Mouse (Mus musculus) intestine, embryonic 15.5 days (tissue): ENCODE measurements around the gene Ror1. TPM values are rescaled to one million over a fixed set of nuclear protein-coding genes. Genes with fewer than 3 reads are reported as not detected.

Experiments
- ATAC-seq: fragments of 200-750 bp; cut with Nextera tagmentation; 2 replicates; pipeline ENCODE4 v1.8.0; 2017; ENCODE audit warnings: moderate TSS enrichment, moderate library complexity
- H3K27ac ChIP-seq: fragments of 300-500 bp; sonication (generic); 2 replicates; pipeline ENCODE4 v1.5.1; 2015; ENCODE audit warnings: mild to moderate bottlenecking, inconsistent platforms
- H3K27me3 ChIP-seq: fragments of 300-500 bp; sonication (generic); replicated peaks from 2 replicates; pipeline ENCODE4 v1.6.1; 2015; ENCODE audit warnings: inconsistent platforms
- H3K36me3 ChIP-seq: fragments of 300-500 bp; sonication (generic); 2 replicates; pipeline ENCODE4 v1.6.1; 2015; ENCODE audit warnings: inconsistent platforms
- H3K4me1 ChIP-seq: fragments of 300-500 bp; sonication (generic); replicated peaks from 2 replicates; pipeline ENCODE4 v1.6.1; 2015; ENCODE audit warnings: inconsistent platforms
- H3K4me2 ChIP-seq: fragments of 300-500 bp; sonication (generic); replicated peaks from 2 replicates; pipeline ENCODE4 v1.6.1; 2015; ENCODE audit warnings: mild to moderate bottlenecking, inconsistent platforms
- H3K4me3 ChIP-seq: fragments of 300-500 bp; sonication (generic); replicated peaks from 2 replicates; pipeline ENCODE4 v1.5.1; 2015; ENCODE audit warnings: inconsistent platforms
- H3K9ac ChIP-seq: fragments of 300-500 bp; sonication (generic); 2 replicates; pipeline ENCODE4 v1.6.1; 2015; ENCODE audit warnings: inconsistent platforms
- H3K9me3 ChIP-seq: fragments of 300-500 bp; sonication (generic); 2 replicates; pipeline ENCODE4 v1.6.1; 2016; ENCODE audit warnings: inconsistent platforms
- WGBS: fragments of 180-500 bp; shearing (Covaris S2); methylation state at CpG from one replicate; pipeline ENCODE4 v1.1.7; 2015; 5-methylcytosine and 5-hydroxymethylcytosine counted together
- polyA plus RNA-seq: library from polyadenylated mRNA; unstranded; fragments of >200 nt; fragmentation: Nextera tagmentation; extraction: Ambion mirVana; gene quantifications from 2 replicates; pipeline ENCODE4 v1.2.1, GENCODE M21; 2015

The Ror1 gene
- polyA plus RNA-seq, 1 experiment from 2014 or later, result 9.3 TPM

DNA sequence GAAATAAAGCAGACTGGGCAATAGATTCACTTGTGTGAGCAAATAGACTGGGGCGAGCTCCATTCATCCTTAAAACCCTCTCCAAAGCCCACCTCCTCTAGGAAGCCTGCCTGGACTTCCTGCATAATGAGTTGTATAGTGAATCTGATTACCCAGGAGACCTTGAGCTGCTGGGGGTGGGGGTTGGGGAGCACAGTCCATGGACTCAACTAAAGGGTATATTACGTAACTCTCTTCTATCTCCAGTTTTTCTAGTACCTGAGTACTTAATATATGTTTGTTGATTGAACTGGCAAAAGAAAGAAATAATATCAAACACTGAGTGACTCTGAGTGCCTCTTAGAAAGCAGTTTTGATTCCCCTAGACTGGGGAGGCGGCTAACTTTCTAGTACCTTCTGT is 128.4 kb downstream of the Ror1 start:
- Histone ChIP-seq H3K4me2 (no peak overlapping the region), H3K27me3 (no peaks in the 10 kb centered on the region), H3K4me3 (no peak overlapping the region), H3K36me3 (no peaks in the 10 kb centered on the region), H3K9ac (no peak overlapping the region), H3K4me1 (peaks cover 14% of the 10 kb centered on the region), H3K9me3 (no peaks in the 10 kb centered on the region), H3K27ac (no peak overlapping the region)
- peak; percentile 58; the same call in 1 of the 2 replicates for ATAC-seq
- WGBS, result 89% methylated on average over 3 of the region's 3 CpGs

DNA sequence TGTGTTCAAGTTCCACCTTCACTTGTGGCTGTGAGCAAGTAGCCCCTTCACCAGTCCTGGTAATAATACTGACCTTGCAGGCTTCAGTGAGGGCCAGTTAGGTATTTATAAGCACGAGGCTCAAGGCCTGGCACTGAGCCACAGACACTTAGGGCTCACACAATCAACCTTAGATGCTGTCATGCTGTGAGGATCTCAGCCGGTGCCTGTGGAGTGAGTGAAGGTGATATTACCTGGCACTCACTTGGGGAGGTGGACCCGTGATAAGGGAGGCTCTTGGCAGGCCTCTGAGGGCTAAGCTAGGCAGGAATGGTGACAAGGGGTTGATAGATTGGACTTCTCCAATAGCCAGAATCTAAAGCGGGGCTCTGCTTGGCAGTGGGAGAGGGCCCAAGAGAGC is 131.0 kb downstream of the Ror1 start:
- H3K27ac ChIP-seq, result no peak overlapping the region
- no peaks in the 10 kb centered on the region for H3K27me3 ChIP-seq
- H3K9ac ChIP-seq, result no peak overlapping the region
- peaks cover 14% of the 10 kb centered on the region for H3K4me1 ChIP-seq
- H3K4me2 ChIP-seq, result no peak overlapping the region
- ATAC-seq, result no peak
- no peaks in the 10 kb centered on the region for H3K36me3 ChIP-seq
- H3K4me3 ChIP-seq, result no peak overlapping the region
- 45% methylated on average over 4 of the region's 4 CpGs for WGBS
- H3K9me3 ChIP-seq, result no peaks in the 10 kb centered on the region

DNA sequence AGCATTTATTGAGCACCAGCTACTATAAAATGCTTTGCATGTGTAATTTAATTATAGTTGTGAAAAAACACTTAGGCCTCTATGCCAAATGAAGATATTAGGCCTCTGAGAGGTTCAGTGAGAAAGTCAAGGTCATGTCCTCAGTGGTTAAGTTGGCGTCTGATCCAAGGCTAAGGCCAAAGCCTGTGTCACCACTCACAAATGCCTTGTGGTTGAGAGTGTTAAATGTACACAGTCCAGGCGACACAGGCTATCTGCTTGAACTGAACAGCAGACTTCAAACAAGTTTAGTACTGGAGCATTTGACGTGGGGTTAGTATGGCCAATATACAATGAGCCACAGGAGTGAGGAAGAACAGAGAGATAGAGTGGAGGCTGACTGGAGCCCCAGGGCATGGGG is 132.5 kb downstream of the Ror1 start:
- Histone ChIP-seq H3K36me3 (no peaks in the 10 kb centered on the region), H3K4me2 (no peak overlapping the region), H3K27ac (no peak overlapping the region), H3K27me3 (no peaks in the 10 kb centered on the region), H3K4me3 (no peak overlapping the region), H3K9me3 (no peaks in the 10 kb centered on the region), H3K4me1 (peaks cover 10% of the 10 kb centered on the region), H3K9ac (no peak overlapping the region)
- ATAC-seq, result no peak
- WGBS, result 78% methylated on average over 3 of the region's 3 CpGs

DNA sequence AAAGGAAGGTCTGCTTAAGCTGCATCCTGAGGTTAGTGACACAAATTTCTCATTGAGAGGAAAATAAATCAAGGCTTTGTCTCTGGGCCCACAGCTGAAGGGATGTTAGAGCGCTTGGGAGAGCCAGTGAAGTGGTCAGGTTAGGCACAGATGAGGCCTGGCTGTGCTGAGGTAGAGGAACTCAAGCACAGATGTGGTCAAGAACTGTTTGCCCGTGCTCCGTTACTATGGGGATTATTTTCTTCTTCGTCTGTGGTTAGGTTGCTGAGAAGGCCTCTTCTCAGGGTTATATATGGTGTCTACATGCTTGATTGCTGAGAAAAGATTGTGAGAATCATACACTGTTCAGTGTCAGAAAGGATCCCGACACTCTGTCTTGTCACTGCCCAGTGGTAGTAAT is 134.7 kb downstream of the Ror1 start:
- Histone ChIP-seq H3K4me1 (0 out of 2 replicates have a peak, but pooled peaks cover 2% of the 10 kb centered on the region), H3K27ac (no peak overlapping the region), H3K4me2 (no peak overlapping the region), H3K36me3 (no peaks in the 10 kb centered on the region), H3K9me3 (no peaks in the 10 kb centered on the region), H3K27me3 (no peaks in the 10 kb centered on the region), H3K9ac (no peak overlapping the region), H3K4me3 (no peak overlapping the region)
- ATAC-seq, result no peak
- 56% methylated on average over 5 of the region's 5 CpGs for WGBS

DNA sequence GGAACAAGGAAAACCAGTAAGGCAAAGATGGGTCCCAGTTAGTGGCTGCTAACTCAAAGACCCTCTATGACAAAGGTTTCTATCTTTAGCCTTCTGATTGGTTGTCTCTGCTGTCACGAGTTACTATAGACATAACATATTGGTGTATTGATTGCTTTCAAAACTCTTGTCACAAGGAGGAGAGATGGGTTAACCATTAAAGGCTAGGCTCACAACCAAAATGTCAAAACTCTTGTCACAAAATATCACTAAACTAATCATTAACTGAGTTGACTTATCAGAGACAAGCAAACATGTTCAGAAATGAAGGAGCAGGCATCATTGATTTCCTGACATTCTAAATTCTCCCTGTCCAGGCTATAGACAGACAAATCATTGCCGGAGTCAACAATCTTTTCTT is 135.4 kb downstream of the Ror1 start:
- Histone ChIP-seq H3K4me1 (0 out of 2 replicates have a peak, but pooled peaks cover 2% of the 10 kb centered on the region), H3K27me3 (no peaks in the 10 kb centered on the region), H3K9ac (no peak overlapping the region), H3K27ac (no peak overlapping the region), H3K4me2 (no peak overlapping the region), H3K36me3 (no peaks in the 10 kb centered on the region), H3K9me3 (no peaks in the 10 kb centered on the region), H3K4me3 (no peak overlapping the region)
- ATAC-seq, result no peak
- WGBS, result 75% methylated on average over 2 of the region's 2 CpGs

DNA sequence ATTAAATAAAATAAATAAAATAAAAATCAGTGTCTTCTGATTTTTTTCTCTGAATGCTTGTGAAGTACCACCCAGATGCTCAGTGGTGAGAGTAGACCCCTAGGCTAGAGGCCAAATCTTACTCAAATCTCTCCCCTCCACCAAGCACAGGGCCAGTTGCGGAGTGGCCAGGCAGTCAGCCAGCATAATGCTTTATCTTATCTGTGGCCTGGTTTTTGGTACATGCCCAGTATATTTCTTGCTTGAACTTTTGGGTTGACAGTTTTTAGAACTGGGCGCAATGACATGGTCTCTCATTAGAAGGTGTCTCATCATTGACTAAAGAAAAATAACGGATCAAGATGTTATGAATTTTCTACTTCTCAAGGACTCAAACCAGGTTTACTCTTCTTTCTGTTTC is 136.3 kb downstream of the Ror1 start:
- H3K27me3 ChIP-seq, result no peaks in the 10 kb centered on the region
- WGBS, result 88% methylated on average over 3 of the region's 3 CpGs
- H3K27ac ChIP-seq, result no peak overlapping the region
- H3K36me3 ChIP-seq, result no peaks in the 10 kb centered on the region
- ATAC-seq, result no peak
- no peaks in the 10 kb centered on the region for H3K4me1 ChIP-seq
- H3K4me2 ChIP-seq, result no peak overlapping the region
- no peaks in the 10 kb centered on the region for H3K9me3 ChIP-seq
- H3K4me3 ChIP-seq, result no peak overlapping the region
- H3K9ac ChIP-seq, result no peak overlapping the region

DNA sequence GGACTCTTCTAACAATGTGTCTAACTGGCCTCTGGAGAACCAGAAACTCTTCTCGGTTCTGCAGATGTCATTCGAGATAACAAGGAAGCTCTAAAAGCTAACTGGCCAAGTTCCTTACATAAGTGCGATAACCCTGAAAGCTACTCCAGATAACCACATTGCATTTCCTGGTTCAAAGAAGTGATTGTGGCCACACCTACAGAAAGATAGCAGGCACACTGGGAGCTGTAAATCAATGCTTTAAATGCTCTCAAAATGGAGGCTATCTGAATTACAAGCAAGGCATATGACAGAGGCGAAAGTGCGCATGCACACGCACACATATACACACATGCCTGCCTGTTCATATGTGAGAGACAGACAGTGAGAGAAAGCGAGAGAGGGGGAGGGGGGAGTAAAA is 136.9 kb downstream of the Ror1 start:
- no peaks in the 10 kb centered on the region for H3K9me3 ChIP-seq
- H3K9ac ChIP-seq, result no peak overlapping the region
- no peak overlapping the region for H3K4me3 ChIP-seq
- H3K36me3 ChIP-seq, result no peaks in the 10 kb centered on the region
- WGBS, result 64% methylated on average over 7 of the region's 7 CpGs
- H3K4me2 ChIP-seq, result no peak overlapping the region
- H3K4me1 ChIP-seq, result no peaks in the 10 kb centered on the region
- H3K27ac ChIP-seq, result no peak overlapping the region
- no peaks in the 10 kb centered on the region for H3K27me3 ChIP-seq
- ATAC-seq, result peak; percentile 83

DNA sequence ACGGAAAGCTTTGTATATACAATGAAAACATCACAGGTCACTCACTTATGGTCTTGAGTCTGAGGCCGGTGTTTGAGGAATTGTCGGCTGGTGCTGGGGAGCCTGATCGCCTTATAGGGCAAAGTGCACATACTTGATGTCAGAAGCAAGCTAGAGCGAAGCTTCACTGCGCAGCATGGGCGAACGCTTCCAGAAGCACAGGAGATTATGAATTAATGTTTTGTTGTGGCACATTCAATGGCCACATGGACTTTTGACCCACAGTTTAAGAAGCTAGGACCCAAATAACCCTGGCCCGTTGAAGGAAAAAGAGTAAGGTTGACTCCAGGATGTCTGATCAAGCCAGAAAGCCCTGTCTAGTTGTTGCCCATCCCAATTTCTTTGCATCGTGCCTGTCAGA is 138.2 kb downstream of the Ror1 start:
- no peaks in the 10 kb centered on the region for H3K27me3 ChIP-seq
- no peaks in the 10 kb centered on the region for H3K4me1 ChIP-seq
- no peaks in the 10 kb centered on the region for H3K9me3 ChIP-seq
- H3K4me2 ChIP-seq, result no peak overlapping the region
- H3K36me3 ChIP-seq, result no peaks in the 10 kb centered on the region
- ATAC-seq, result 0 out of 2 replicates have a peak, but pooled peaks have one; percentile 17
- no peak overlapping the region for H3K9ac ChIP-seq
- 62% methylated on average over 10 of the region's 10 CpGs for WGBS
- H3K4me3 ChIP-seq, result no peak overlapping the region
- no peak overlapping the region for H3K27ac ChIP-seq

DNA sequence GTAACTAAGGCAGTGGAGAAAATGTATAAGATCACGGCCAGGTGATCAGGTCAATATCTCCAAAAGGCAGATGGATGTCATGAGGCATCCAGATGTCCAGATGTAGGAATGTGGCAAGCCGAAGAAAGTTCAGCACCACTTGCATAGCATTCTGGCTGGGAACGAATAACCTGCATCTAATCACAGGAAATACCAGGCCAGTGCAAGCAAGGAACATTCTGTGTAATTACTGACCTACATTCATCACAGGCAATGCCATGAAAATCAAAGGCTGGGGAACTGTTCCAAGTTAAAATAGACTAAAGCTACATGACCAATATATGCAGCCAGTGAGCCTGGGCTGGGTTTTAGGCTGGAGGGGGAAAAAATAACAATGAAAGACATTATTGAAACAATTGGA is 140.7 kb downstream of the Ror1 start:
- WGBS, result 59% methylated on average over 3 of the region's 3 CpGs
- Histone ChIP-seq H3K4me3 (no peak overlapping the region), H3K27me3 (no peaks in the 10 kb centered on the region), H3K27ac (no peak overlapping the region), H3K4me2 (no peak overlapping the region), H3K4me1 (no peaks in the 10 kb centered on the region), H3K9me3 (no peaks in the 10 kb centered on the region), H3K36me3 (no peaks in the 10 kb centered on the region), H3K9ac (no peak overlapping the region)
- no peak for ATAC-seq

DNA sequence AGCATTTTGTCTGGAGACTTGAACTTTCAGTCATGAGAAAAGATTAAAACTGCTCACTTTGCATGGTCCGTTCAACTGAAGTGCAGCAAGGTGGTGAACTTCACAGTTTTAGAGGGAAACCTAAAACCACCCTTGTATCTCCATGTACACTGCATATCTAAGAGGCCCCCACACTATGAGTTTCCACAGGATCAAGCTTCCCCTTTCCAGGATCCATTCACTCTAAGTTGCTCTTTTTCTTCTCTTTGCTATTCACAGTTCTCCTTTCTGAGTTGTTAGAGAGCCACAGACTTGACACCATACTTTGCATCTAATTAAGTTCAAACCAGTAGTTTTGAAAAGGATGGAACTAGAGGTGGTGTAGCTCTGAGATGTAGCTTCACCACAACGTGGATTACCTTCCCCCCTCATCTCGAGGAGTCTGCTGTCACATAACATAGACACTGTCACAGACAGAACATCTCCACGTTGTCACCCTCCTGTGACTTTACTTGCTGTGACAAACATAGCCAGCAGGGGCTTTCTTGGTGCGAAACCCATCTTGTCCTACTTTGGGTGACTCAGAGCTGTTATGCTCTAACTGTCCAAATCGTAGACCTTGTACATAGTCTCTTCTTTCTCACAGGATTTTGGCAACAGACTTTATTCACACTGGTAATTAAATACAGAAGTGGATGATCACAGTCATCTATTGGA is 146.6 kb downstream of the Ror1 start:
- 82% methylated on average over 6 of the region's 6 CpGs for WGBS
- ATAC-seq, result no peak
- Histone ChIP-seq H3K27ac (no peak overlapping the region), H3K4me3 (no peak overlapping the region), H3K27me3 (no peaks in the 10 kb centered on the region), H3K9ac (no peak overlapping the region), H3K36me3 (no peaks in the 10 kb centered on the region), H3K9me3 (no peaks in the 10 kb centered on the region), H3K4me1 (no peaks in the 10 kb centered on the region), H3K4me2 (no peak overlapping the region)

DNA sequence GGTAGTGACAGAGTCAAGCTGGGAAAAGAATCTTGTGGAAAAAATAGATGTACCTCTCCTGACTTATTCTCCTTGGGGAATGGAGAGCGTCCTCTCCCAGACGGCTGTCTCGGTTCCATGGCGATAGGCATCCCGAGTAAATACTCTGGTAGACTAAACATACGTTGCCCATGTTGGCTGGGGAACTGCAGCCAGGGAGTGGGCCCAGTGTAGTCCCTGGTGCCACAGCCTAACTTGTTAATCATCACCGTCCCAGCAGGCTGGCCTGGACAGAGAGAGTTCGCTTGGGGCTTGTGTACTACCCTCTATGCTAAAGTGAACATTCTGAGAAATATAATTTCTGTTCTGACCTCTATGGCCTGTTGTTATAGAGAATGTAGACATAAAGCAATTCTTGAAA is 148.7 kb downstream of the Ror1 start:
- Histone ChIP-seq H3K9me3 (no peaks in the 10 kb centered on the region), H3K4me2 (no peak overlapping the region)
- WGBS, result 61% methylated on average over 8 of the region's 8 CpGs

DNA sequence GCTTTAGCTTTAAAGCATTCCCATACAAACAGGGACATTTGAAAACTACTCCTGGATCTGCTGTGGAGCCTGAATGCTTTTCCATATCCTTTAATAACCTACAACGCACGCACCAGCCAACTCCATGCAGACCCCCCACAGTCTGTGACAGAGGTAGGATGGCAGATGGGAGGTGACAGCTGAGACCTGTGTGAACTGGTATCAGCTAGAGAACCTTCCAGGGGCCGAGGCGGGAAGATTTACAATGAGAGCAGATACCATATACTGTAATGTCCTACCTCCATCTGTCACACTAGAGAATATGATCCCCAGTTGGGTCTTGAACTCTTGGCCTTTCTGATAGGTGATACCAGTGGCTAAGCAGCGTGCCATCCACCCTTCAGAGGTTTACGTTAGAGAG is 149.1 kb downstream of the Ror1 start:
- ATAC-seq, result no peak
- no peaks in the 10 kb centered on the region for H3K4me1 ChIP-seq

More for the DNA sequence above, 148.7 kb downstream of the Ror1 start:
- no peak overlapping the region for H3K4me3 ChIP-seq
- H3K27ac ChIP-seq, result no peak overlapping the region
- H3K4me1 ChIP-seq, result no peaks in the 10 kb centered on the region
- H3K27me3 ChIP-seq, result no peaks in the 10 kb centered on the region
- no peaks in the 10 kb centered on the region for H3K36me3 ChIP-seq
- no peak overlapping the region for H3K9ac ChIP-seq
- no peak for ATAC-seq

DNA sequence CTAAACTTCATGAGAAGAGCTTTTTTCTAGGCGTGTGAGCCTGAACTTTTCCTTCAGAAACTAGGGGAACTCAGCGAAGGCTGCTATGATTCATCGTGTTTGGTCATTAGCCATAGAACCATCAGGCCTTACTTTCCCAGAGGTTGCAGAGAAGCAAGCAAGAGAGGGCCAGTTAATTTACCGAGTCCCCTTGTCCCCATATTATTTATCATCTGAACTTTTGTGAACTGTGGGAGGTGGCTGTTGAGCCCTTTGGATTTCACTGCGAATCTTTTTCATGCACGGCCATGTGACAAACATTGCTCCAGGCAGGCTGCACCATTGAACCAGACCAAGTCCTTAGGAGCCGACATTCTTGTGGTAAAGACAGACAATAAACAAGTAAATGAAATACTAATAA is 152.2 kb downstream of the Ror1 start:
- WGBS, result 53% methylated on average over 7 of the region's 7 CpGs
- Histone ChIP-seq H3K9me3 (no peaks in the 10 kb centered on the region), H3K4me3 (no peak overlapping the region), H3K36me3 (no peaks in the 10 kb centered on the region), H3K4me2 (no peak overlapping the region), H3K27ac (no peak overlapping the region), H3K4me1 (peaks cover 9% of the 10 kb centered on the region; the same call in 1 of the 2 replicates), H3K9ac (no peak overlapping the region), H3K27me3 (no peaks in the 10 kb centered on the region)
- ATAC-seq, result no peak

More for the DNA sequence above, 149.1 kb downstream of the Ror1 start:
- Histone ChIP-seq H3K27ac (no peak overlapping the region), H3K9me3 (no peaks in the 10 kb centered on the region), H3K36me3 (no peaks in the 10 kb centered on the region), H3K27me3 (no peaks in the 10 kb centered on the region), H3K4me2 (no peak overlapping the region), H3K4me3 (no peak overlapping the region), H3K9ac (no peak overlapping the region)
- 79% methylated on average over 6 of the region's 6 CpGs for WGBS
